Mouse (Mus musculus) kidney, postnatal 0 days (tissue): ENCODE measurements around the gene Zp1. TPM values are rescaled to one million over a fixed set of nuclear protein-coding genes. Genes with fewer than 3 reads are reported as not detected.
A peak's percentile ranks its signal among the peaks of the same experiment; 100 is the strongest.

ENCODE experiments used
- ATAC-seq: fragments of 200-750 bp; cut with Nextera tagmentation; replicated peaks from 2 replicates; pipeline ENCODE4 v1.8.0; 2017; ENCODE audit warnings: low read depth, moderate number of reproducible peaks, moderate TSS enrichment, moderate library complexity; ENCODE audit not compliant: low FRiP score
- DNase-seq: peaks from one replicate; pipeline ENCODE4 v3.0.0-alpha.2; 2016; ENCODE audit warnings: low spot score
- H3K27ac ChIP-seq: fragments of 300-500 bp; sonication (generic); 2 replicates; pipeline ENCODE4 v1.5.1; 2014; ENCODE audit warnings: mild to moderate bottlenecking
- H3K27me3 ChIP-seq: fragments of 300-500 bp; sonication (generic); 2 replicates; pipeline ENCODE4 v1.6.1; 2014; ENCODE audit warnings: low read length, mixed read lengths; ENCODE audit not compliant: insufficient read depth
- H3K36me3 ChIP-seq: fragments of 300-500 bp; sonication (generic); 2 replicates; pipeline ENCODE4 v1.6.1; 2014; ENCODE audit warnings: low read length, mixed read lengths; ENCODE audit not compliant: insufficient read depth
- H3K4me1 ChIP-seq: fragments of 300-500 bp; sonication (generic); replicated peaks from 2 replicates; pipeline ENCODE4 v1.6.1; 2014; ENCODE audit warnings: antibody characterized with exemption, low read length, mixed read lengths; ENCODE audit not compliant: insufficient read depth
- H3K4me2 ChIP-seq: fragments of 300-500 bp; sonication (generic); 2 replicates; pipeline ENCODE4 v1.6.1; 2014; ENCODE audit warnings: mild to moderate bottlenecking, low read length, moderate library complexity, mixed read lengths
- H3K4me3 ChIP-seq: fragments of 300-500 bp; sonication (generic); replicated peaks from 2 replicates; pipeline ENCODE4 v1.5.1; 2014; ENCODE audit warnings: low read depth, low read length
- H3K9ac ChIP-seq: fragments of 300-500 bp; sonication (generic); 2 replicates; pipeline ENCODE4 v1.6.1; 2014; ENCODE audit warnings: low read depth, low read length
- H3K9me3 ChIP-seq: fragments of 300-500 bp; sonication (generic); replicated peaks from 2 replicates; pipeline ENCODE4 v1.6.1; 2016; ENCODE audit warnings: low read length, inconsistent platforms, mixed read lengths
- CTCF ChIP-seq: IDR thresholded peaks from 2 replicates; pipeline ENCODE4 v1.5.1; 2016; ENCODE audit warnings: antibody characterized with exemption, low read depth, mild to moderate bottlenecking, moderate library complexity
- WGBS: fragments of 180-500 bp; shearing (Covaris S2); extraction: QIAGEN DNeasy Blood & Tissue Kit; methylation state at CpG from one replicate; pipeline ENCODE4 v1.1.7; 2014; 5-methylcytosine and 5-hydroxymethylcytosine counted together
- polyA plus RNA-seq: library from polyadenylated mRNA; unstranded; fragments of >200 nt; fragmentation: Nextera tagmentation; extraction: Ambion mirVana; gene quantifications from 2 replicates; pipeline ENCODE4 v1.2.1, GENCODE M21; 2015

Zp1 gene
- polyA plus RNA-seq, 1 experiment from 2014 or later, result not detected

- no peaks in the 10 kb centered on the region for H3K36me3 ChIP-seq
- no peak overlapping the region for H3K27ac ChIP-seq
- peaks cover 10% of the 10 kb centered on the region; the same call in 1 of the 2 replicates for H3K4me1 ChIP-seq
- no peak for DNase-seq
- no peak overlapping the region for H3K9ac ChIP-seq
- WGBS, result 91% methylated on average over 3 of the region's 3 CpGs
- no peak overlapping the region for H3K4me2 ChIP-seq
- ATAC-seq, result no peak
- H3K9me3 ChIP-seq, result no peaks in the 10 kb centered on the region
- H3K4me3 ChIP-seq, result no peak overlapping the region
- TF ChIP-seq CTCF, result no peak
- no peaks in the 10 kb centered on the region for H3K27me3 ChIP-seq
Observed at GRCm38 (mm10) chr19:10892201-10892600, 28.2 kb downstream of the Zp1 start.

DNA sequence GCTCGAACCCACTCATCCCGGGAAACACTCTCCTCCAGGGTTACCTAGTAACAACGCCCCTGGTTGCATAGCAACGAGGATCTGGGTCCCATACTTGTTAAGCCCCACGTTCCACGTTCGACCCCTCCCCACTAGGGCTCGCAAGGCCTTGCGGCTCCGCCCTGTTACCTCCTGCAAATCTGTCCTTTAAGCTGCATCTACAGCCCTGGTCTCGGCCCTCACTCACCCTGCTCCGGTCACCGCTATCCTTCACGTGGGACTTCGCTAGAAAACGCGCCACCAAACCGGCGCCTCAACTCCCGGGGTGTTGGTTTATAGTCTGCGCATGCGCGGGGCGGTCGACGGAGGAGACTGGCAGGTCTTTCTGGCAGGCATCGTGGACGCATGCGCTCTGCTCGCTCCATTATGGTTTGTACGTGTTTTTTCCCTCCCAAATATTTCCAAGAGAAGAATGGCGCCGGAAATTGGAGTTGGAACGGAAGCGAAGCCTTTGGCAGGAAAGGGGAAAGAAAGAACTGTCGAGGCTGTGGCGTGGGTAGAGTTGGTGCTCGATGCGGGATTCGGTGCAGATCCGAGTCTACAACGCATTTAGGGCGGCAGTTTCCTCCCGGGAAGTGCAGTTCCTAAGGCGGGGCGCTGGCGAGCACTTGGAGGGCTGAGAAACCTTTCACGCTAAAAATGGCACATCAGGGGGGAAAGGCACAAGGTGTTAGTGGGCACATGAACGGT lies 38.8 kb downstream of the Zp1 start, which contains the start of gene Tmem109:
TSS of gene Tmem109 (minus strand) at position 576 of the 729 bp plus-strand sequence.
- Histone ChIP-seq H3K4me1 (peaks cover 20% of the 10 kb centered on the region; the same call in 1 of the 2 replicates), H3K4me2 (peak within 1 kb of the TSS; percentile 67), H3K27me3 (no peaks in the 10 kb centered on the region), H3K9me3 (no peaks in the 10 kb centered on the region), H3K27ac (peak within 1 kb of the TSS; percentile 89), H3K4me3 (peak within 1 kb of the TSS; percentile 51), H3K9ac (peak within 1 kb of the TSS; percentile 60), H3K36me3 (no peaks in the 10 kb centered on the region)
- under 1% methylated on average over 49 of the region's 49 CpGs for WGBS
- peak; percentile 99 for DNase-seq
- ATAC-seq, result peak; percentile 86
- peak; percentile 35; the same call in 1 of the 2 replicates for TF ChIP-seq CTCF

GRCm38 (mm10) chr19:10880975-10881425 lies 39.4 kb downstream of the Zp1 start:
- DNase-seq, result no peak
- Histone ChIP-seq H3K9me3 (no peaks in the 10 kb centered on the region), H3K4me2 (peak overlapping the region; percentile 67), H3K4me3 (peak overlapping the region; percentile 51), H3K27me3 (no peaks in the 10 kb centered on the region), H3K27ac (peak overlapping the region; percentile 89), H3K9ac (peak overlapping the region; percentile 60), H3K36me3 (no peaks in the 10 kb centered on the region), H3K4me1 (peaks cover 20% of the 10 kb centered on the region; the same call in 1 of the 2 replicates)
- no peak for TF ChIP-seq CTCF
- WGBS, result under 1% methylated on average over 14 of the region's 14 CpGs
- peak; percentile 8; the same call in 1 of the 2 replicates for ATAC-seq

- Histone ChIP-seq H3K27ac (no peak overlapping the region; the same call in 1 of the 2 replicates), H3K4me3 (peak overlapping the region; percentile 51), H3K9ac (peak overlapping the region; percentile 60; the same call in 1 of the 2 replicates), H3K4me1 (peaks cover 20% of the 10 kb centered on the region; the same call in 1 of the 2 replicates), H3K27me3 (no peaks in the 10 kb centered on the region), H3K4me2 (peak overlapping the region; percentile 67), H3K36me3 (no peaks in the 10 kb centered on the region), H3K9me3 (no peaks in the 10 kb centered on the region)
- DNase-seq (peak; percentile 52), ATAC-seq (no peak; the same call in 1 of the 2 replicates)
- 36% methylated on average over 6 of the region's 7 CpGs for WGBS
- TF ChIP-seq CTCF, result peak; percentile 59
Observed at GRCm38 (mm10) chr19:10880085-10880974, 40.1 kb downstream of the Zp1 start.

GRCm38 (mm10) chr19:10878201-10878837 lies 42.1 kb downstream of the Zp1 start:
- Histone ChIP-seq H3K4me3 (no peak overlapping the region), H3K4me1 (peaks cover 20% of the 10 kb centered on the region; the same call in 1 of the 2 replicates), H3K9ac (no peak overlapping the region), H3K36me3 (peaks cover 12% of the 10 kb centered on the region), H3K9me3 (no peaks in the 10 kb centered on the region), H3K4me2 (no peak overlapping the region), H3K27me3 (no peaks in the 10 kb centered on the region), H3K27ac (no peak overlapping the region)
- no peak for DNase-seq
- 81% methylated on average over 7 of the region's 7 CpGs for WGBS
- no peak for ATAC-seq
- TF ChIP-seq CTCF, result no peak
